Mouse (Mus musculus) left cerebral cortex, adult 18-20 months (tissue): ENCODE data around the gene Mctp2. TPM values are rescaled to one million over a fixed set of nuclear protein-coding genes. Genes with fewer than 3 reads are reported as not detected.

ENCODE experiments used
- DNase-seq, 2 experiments: peaks; one replicate each; pipeline ENCODE4 v3.0.0; 2021 to 2022; ENCODE audit warnings: low spot score in 2 of 2, mixed read lengths in 1 of 2
- total RNA-seq, 2 experiments: library from RNA; stranded (reverse); gene quantifications; 2 replicates each; pipeline ENCODE4 v1.2.3; 2021

Gene Mctp2
- total RNA-seq, 2 experiments from 2014 or later = 1.2 to 1.5 TPM

- no peak for DNase-seq
Measured at GRCm38 (mm10) chr7:72181651-72182050, 124.8 kb downstream of the Mctp2 start.

DNA sequence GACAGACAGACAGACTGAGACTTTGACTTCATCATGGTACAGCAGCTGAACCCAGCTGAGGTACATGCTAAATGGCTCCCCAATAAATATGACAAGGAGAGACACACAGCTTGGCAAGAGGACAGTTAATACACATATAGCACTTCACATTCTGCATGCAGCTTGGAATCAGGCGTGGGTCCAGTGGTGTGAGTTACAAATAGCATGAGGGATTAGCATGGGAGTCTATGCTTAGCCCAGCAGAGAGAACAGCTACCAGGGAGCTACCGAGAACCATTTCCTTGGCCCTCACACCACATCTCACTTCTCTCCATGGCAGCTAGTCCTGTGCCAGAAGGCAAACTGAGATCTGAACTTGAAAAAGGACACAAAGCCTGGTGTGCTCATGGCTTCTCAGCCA is 137.1 kb downstream of the Mctp2 start:
- DNase-seq = no peak

DNA sequence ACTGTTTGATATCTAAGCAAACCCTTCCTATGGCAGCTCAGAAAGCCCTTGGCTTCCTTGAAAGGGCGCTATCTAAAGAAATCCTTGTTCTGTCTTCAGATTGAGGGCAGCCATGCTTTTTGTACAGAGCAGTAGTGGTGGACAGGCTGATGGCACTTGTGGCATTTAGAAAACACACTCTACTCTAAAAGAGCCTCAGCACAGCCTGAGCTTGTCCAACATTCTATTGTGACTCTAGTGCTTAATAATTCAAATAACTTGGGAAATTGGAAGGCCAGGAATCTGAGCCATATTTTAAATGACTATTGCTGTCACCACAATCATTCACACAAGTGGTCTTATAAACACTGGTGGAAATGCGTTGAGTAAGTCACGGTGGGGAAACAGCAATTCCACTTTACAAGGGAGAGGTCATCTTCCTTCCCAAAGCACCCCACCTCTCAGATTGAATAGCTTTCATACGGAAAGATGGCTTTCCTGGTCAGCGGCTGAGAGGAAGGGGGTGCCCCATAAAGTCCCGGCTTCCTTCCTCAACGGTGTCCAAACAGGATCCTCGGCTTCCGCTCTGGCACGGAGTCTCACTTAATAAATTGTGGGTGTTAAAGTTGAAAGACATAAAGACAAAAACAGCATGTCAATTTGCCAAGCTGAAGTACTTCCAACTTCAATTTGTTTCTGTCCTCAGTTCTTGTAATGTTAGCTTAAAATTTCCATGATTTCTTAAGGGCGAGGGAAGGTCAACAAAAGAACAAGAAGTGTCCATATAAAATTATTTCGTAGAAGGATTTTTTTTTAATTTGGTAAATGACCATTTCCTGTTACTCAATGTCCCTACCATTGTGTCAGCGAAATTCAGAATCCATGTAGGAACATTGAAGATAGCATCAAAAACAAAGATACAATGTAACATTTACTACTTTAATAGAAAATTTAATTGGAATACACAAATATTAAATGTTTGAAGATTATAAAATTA is 140.4 kb downstream of the Mctp2 start:
- DNase-seq = no peak

- DNase-seq = no peak
Measured at GRCm38 (mm10) chr7:72162256-72162655, 144.2 kb downstream of the Mctp2 start.

GRCm38 (mm10) chr7:72159513-72160063 is 146.8 kb downstream of the Mctp2 start:
- no peak for DNase-seq

- DNase-seq = no peak
Measured at GRCm38 (mm10) chr7:72150799-72151708, 155.4 kb downstream of the Mctp2 start.

DNA sequence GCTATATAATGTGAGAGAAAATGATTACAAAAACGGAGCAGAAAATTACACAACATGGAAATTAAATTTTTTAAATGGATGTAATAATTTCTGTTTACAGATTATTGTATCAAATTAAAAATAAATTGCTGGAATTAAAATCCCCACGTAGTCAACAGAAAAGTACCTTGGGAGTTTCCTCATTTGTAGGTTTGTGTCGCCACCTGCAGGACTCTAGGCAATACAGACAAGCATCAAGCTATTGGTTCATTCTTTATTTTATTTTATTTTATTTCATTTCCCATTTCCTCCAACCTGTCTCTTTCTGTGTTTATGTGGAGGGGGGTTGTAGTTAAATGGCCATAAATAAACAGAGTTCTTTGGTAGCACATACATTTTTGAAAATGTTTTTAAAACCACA is 157.3 kb downstream of the Mctp2 start:
- peak; percentile 42 for DNase-seq

DNA sequence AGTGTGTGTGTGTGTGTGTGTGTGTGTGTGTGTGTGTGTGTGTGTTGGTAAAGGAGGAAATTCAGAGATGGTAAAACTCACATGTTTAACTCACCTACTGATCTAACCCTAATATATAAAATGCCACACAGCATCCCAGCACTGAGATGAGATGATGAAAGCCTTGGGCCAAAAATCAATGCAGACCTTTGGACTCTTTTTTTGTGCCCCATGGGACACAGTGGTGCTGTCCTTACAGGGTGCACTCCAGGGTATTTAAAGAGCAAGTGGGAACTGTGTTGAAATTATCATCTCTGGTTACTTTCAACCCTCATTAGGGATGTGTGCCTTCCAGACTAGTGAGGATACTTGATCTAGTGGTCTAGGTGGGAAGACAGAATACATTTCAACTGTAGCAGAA is 159.6 kb downstream of the Mctp2 start:
- no peak for DNase-seq

GRCm38 (mm10) chr7:72145726-72146520 is 160.5 kb downstream of the Mctp2 start:
- no peak for DNase-seq

GRCm38 (mm10) chr7:72138701-72139100 is 167.7 kb downstream of the Mctp2 start:
- no peak for DNase-seq

- DNase-seq = no peak
Measured at GRCm38 (mm10) chr7:72120986-72121385, 185.4 kb downstream of the Mctp2 start.

DNA sequence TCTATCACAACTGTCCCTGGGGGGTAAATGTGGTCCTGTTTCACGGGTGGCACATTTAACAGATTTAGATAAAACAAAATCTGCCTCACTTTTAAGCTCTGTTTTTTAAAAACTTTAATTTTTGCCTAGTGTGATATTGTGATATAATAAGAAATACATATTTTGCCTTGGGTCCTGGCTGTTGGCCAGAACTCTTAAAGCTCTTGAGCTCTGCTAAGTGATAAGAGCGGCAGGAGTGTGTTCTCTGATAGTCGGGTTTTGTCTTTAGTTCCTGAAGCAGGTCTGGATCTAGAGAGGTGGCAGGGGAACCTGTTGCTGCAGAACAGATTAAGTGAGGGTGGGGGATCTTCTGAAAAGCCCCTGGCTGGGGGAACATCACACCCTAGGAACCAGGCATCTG is 186.7 kb downstream of the Mctp2 start:
- no peak for DNase-seq

- no peak for DNase-seq
Measured at GRCm38 (mm10) chr7:72117376-72118077, 188.9 kb downstream of the Mctp2 start.

DNA sequence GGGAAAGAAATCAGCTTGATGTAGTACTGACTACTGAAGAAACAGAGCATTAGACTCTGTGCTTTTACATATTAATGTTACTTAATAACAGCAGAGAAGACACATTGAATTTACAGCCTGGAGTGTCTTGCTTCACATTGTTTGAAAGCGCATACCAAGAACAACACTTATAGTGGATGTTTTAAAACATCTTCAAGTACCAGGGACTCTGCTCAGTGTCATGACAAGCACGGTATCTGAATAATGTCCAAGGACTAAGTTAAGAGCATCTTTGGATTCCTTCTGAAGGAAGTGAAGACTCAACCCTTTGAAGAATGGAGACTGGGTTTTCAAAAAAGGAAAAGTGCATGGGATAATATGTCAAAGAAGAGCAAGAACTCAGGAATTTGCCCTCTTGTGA is 191.3 kb downstream of the Mctp2 start:
- no peak for DNase-seq

DNA sequence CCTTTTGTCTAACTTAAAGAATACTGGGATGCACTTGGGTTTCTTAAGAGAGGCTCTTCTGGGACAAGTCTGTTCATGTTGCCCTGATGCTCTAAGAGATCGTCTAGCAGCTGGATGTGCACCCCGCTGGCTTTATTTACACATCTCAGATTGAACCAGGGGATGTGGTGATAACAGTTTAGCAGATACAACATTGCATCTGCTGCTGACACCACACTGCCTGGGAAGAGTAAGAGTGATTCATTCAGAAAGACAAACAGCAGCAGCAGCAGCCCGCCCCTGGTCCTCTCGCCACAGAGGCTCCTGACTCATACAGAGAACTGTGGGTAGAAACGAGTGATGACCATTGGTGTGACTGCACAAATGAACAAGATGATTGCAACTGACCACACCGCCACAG is 195.8 kb downstream of the Mctp2 start:
- no peak for DNase-seq

DNA sequence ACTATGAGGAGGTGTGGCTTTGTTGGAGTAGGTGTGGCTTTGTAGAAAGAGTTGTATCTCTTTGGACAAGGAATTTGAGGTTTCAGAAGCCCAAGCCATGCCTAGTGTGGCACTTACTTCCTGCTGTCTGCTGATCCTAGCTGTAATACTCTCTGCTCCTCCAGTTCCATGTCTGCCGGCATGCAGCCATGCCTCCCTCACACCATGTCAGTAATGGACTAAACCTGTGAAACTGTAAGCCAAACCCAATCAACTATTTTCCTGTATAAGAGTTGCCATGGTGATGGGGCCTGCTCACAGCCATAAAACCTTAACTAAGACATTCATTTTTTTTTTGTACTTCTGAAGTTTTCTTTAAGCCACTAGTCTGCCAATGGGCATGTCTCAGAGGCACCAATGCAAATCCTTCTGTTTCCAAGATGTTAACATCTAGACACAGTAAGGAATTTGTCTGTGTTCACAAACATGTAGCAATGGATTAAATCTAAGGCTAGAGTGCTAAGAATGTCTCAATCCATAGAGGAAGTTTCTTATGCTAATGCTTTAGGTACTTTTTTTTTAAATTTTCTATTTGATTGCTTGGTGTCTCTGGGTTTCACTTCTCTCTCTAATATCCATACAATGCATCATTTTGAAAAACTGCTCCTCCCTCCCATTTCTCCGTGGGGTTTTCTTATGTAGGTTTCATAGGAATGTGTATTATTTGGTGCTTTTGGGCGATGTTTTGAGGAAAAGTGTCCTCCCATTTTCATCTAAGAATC is 197.6 kb downstream of the Mctp2 start:
- DNase-seq = no peak

DNA sequence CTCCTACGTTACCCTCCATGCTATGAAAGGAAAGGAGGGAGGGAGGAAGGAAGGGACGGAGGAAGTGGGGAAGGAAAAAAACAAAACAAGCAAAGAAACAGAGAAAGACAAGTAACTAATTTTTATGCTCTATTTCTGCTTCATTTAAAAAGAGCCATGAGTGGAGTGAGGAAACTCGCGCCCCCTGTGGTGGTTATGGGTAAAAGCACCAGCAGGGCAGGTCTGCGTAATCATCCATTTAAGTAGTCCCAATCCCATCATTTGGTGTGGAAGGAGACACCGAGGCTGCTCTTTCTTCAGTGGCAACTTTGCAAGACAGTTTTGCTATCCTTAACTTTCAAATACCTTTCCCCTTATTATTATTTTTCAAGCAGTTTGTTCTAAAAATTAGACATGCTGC is 202.2 kb downstream of the Mctp2 start:
- DNase-seq = no peak

DNA sequence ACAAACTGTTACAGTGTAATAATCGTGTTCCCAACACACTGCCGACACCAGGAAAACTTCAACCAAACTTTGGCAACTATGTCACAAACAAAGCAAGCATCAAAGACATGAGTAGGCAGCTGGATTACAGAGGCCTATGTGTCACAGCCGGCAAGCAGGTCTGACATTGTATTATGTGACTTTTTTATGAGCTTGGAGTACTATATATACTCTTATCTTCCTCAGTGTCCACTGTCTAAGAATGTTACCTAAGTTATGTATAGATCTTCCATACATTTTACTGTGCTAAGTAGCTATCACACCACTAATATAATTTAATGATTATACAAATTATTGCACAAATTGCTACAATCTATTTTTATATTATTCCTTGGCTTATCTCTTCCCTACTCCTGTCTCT is 202.8 kb downstream of the Mctp2 start:
- no peak for DNase-seq

DNA sequence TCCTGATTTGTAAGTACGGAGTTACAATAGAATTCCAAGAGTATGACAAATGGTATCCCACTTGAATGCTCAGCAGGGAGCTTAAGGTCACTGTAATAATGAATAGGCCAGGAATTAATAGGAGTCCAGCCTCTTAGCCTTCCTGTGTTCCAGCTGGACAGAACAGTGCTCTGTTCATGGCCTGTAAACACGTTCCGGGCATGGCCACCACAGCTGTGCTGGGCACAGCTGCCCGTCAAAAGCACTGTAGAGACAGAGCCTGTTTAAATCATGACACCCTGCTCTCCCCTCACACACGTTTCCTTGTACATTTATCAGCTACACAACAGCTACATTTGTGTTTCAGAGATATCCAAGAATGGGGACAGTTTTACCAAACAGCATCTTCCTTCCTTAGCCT is 205.7 kb downstream of the Mctp2 start:
- no peak for DNase-seq
